Mouse (Mus musculus): ENCODE measurements around the gene Depdc5.
"Not testable (repeated sequence)": the region's sequence is repeated elsewhere in the genome, so short reads cannot be mapped to it uniquely, and the experiment has no call there.

The Depdc5 gene

GRCm38 (mm10) chr5:32863253-32864228 lies at the start of gene Depdc5:
TSS of gene Depdc5 (plus strand) at chr5:32863701.
- peak; percentile 94 to 95 for DNase-seq

GRCm38 (mm10) chr5:32815396-32815795 lies 48.1 kb upstream of the Depdc5 start:
- no peak for DNase-seq

GRCm38 (mm10) chr5:32820471-32820870 lies 43.0 kb upstream of the Depdc5 start:
- DNase-seq: no peak

- no peak for DNase-seq
Measured at GRCm38 (mm10) chr5:32827009-32827408, 36.5 kb upstream of the Depdc5 start, which contains the start of gene Gm20671. TSS of gene Gm20671 (minus strand) at chr5:32827109.

GRCm38 (mm10) chr5:32828766-32829165 lies 34.7 kb upstream of the Depdc5 start:
- not testable (repeated sequence) for DNase-seq

- no peak for DNase-seq
Measured at GRCm38 (mm10) chr5:32830054-32830453, 33.4 kb upstream of the Depdc5 start.

GRCm38 (mm10) chr5:32834497-32834896 lies 29.0 kb upstream of the Depdc5 start:
- DNase-seq: no peak

- no peak for DNase-seq
Measured at GRCm38 (mm10) chr5:32836976-32837375, 26.5 kb upstream of the Depdc5 start.

GRCm38 (mm10) chr5:32840029-32840428 lies 23.5 kb upstream of the Depdc5 start:
- no peak for DNase-seq

- DNase-seq: no peak
Measured at GRCm38 (mm10) chr5:32849178-32849577, 14.3 kb upstream of the Depdc5 start.

- DNase-seq: not testable (repeated sequence)
Measured at GRCm38 (mm10) chr5:32849580-32849979, 13.9 kb upstream of the Depdc5 start.

GRCm38 (mm10) chr5:32852026-32852425 lies 11.5 kb upstream of the Depdc5 start:
- no peak for DNase-seq

- peak; percentile 98 to 100 for DNase-seq
Measured at GRCm38 (mm10) chr5:32853731-32854507, 9.6 kb upstream of the Depdc5 start, which contains the start of gene Prr14l. TSS of gene Prr14l (minus strand) at chr5:32854256.

- DNase-seq: no peak
Measured at GRCm38 (mm10) chr5:32854818-32855217, 8.7 kb upstream of the Depdc5 start.

- not testable (repeated sequence) for DNase-seq
Measured at GRCm38 (mm10) chr5:32855274-32855673, 8.2 kb upstream of the Depdc5 start.

- peak in 1 of 2 experiments; percentile 24 for DNase-seq
Measured at GRCm38 (mm10) chr5:32857781-32858220, 5.7 kb upstream of the Depdc5 start.

- no peak for DNase-seq
Measured at GRCm38 (mm10) chr5:32861082-32861481, 2.4 kb upstream of the Depdc5 start.

- no peak for DNase-seq
Measured at GRCm38 (mm10) chr5:32862469-32863132, 900 bp upstream of the Depdc5 start.

- DNase-seq: peak in 1 of 2 experiments; percentile 7
Measured at GRCm38 (mm10) chr5:32869389-32870024, 6.0 kb downstream of the Depdc5 start.

GRCm38 (mm10) chr5:32872346-32872745 lies 8.8 kb downstream of the Depdc5 start:
- DNase-seq: no peak

- DNase-seq: no peak
Measured at GRCm38 (mm10) chr5:32886739-32887138, 23.2 kb downstream of the Depdc5 start.

GRCm38 (mm10) chr5:32907496-32907895 lies 44.0 kb downstream of the Depdc5 start:
- no peak for DNase-seq

All from spleen, adult 18-20 months (tissue).